Mouse (Mus musculus): ENCODE results near the gene Kif11. TPM values are rescaled to one million over a fixed set of nuclear protein-coding genes. Genes with fewer than 3 reads are reported as not detected.

Kif11 gene
- polyA plus RNA-seq, 1 experiment from 2014 or later: 39.6 TPM

- 15% methylated on average over 8 of the region's 8 CpGs for WGBS
- Histone ChIP-seq H3K4me1 (replicated peaks) (peaks cover 26% of the 10 kb centered on the region), H3K4me3 (peak overlapping the region; percentile 88), H3K4me2 (peak overlapping the region; percentile 66), H3K27me3 (no peaks in the 10 kb centered on the region), H3K9me3 (replicated peaks) (no peaks in the 10 kb centered on the region), H3K9ac (peak overlapping the region; percentile 62), H3K36me3 (no peaks in the 10 kb centered on the region), H3K27ac (no peak overlapping the region)
- ATAC-seq (replicated peaks; ENCODE audit: insufficient number of reproducible peaks, insufficient read depth, low FRiP score, low read depth): no peak
These were observed 1.3 kb downstream of the Kif11 start for GRCm38 (mm10) chr19:37377404-37377990.

GRCm38 (mm10) chr19:37378816-37379215 lies 2.6 kb downstream of the Kif11 start:
- H3K9me3 ChIP-seq (replicated peaks): no peaks in the 10 kb centered on the region
- H3K4me3 ChIP-seq: no peak overlapping the region
- no peak for ATAC-seq (replicated peaks; ENCODE audit: insufficient number of reproducible peaks, insufficient read depth, low FRiP score, low read depth)
- H3K4me1 ChIP-seq (replicated peaks): peaks cover 26% of the 10 kb centered on the region
- no peaks in the 10 kb centered on the region for H3K36me3 ChIP-seq
- no peaks in the 10 kb centered on the region for H3K27me3 ChIP-seq
- 0 out of 2 replicates have a peak overlapping the region, but pooled peaks have one; percentile 9 for H3K9ac ChIP-seq
- WGBS: 80% methylated on average over 6 of the region's 6 CpGs
- peak overlapping the region; percentile 34; the same call in 1 of the 2 replicates for H3K4me2 ChIP-seq
- no peak overlapping the region for H3K27ac ChIP-seq

- WGBS: 59% methylated on average over 3 of the region's 3 CpGs
- peaks cover 51% of the 10 kb centered on the region for H3K36me3 ChIP-seq
- no peak for ATAC-seq (replicated peaks; ENCODE audit: insufficient number of reproducible peaks, insufficient read depth, low FRiP score, low read depth)
These were observed 9.9 kb downstream of the Kif11 start for GRCm38 (mm10) chr19:37386126-37386525.

GRCm38 (mm10) chr19:37391869-37392268 lies 15.7 kb downstream of the Kif11 start:
- H3K36me3 ChIP-seq: peaks cover 62% of the 10 kb centered on the region
- H3K4me1 ChIP-seq (replicated peaks): no peaks in the 10 kb centered on the region
- 95% methylated on average over 3 of the region's 3 CpGs for WGBS
- no peak overlapping the region for H3K9ac ChIP-seq
- no peak overlapping the region for H3K4me3 ChIP-seq
- H3K27ac ChIP-seq: no peak overlapping the region
- H3K27me3 ChIP-seq: no peaks in the 10 kb centered on the region
- H3K4me2 ChIP-seq: no peak overlapping the region
- no peak for ATAC-seq (replicated peaks; ENCODE audit: insufficient number of reproducible peaks, insufficient read depth, low FRiP score, low read depth)
- no peaks in the 10 kb centered on the region for H3K9me3 ChIP-seq (replicated peaks)

More at GRCm38 (mm10) chr19:37386126-37386525, 9.9 kb downstream of the Kif11 start:
- peaks cover 3% of the 10 kb centered on the region; the same call in 1 of the 2 replicates for H3K4me1 ChIP-seq (replicated peaks)
- no peak overlapping the region for H3K4me3 ChIP-seq
- H3K4me2 ChIP-seq: no peak overlapping the region
- H3K9ac ChIP-seq: no peak overlapping the region
- no peaks in the 10 kb centered on the region for H3K9me3 ChIP-seq (replicated peaks)
- H3K27me3 ChIP-seq: no peaks in the 10 kb centered on the region
- H3K27ac ChIP-seq: no peak overlapping the region

- no peak overlapping the region for H3K4me3 ChIP-seq
- ATAC-seq (replicated peaks; ENCODE audit: insufficient number of reproducible peaks, insufficient read depth, low FRiP score, low read depth): no peak
- H3K4me2 ChIP-seq: no peak overlapping the region
- no peaks in the 10 kb centered on the region for H3K9me3 ChIP-seq (replicated peaks)
- no peak overlapping the region for H3K27ac ChIP-seq
- 95% methylated on average over 3 of the region's 3 CpGs for WGBS
- no peak overlapping the region for H3K9ac ChIP-seq
- no peaks in the 10 kb centered on the region for H3K4me1 ChIP-seq (replicated peaks)
- H3K36me3 ChIP-seq: peaks cover 60% of the 10 kb centered on the region
- H3K27me3 ChIP-seq: no peaks in the 10 kb centered on the region
These were observed 20.1 kb downstream of the Kif11 start for GRCm38 (mm10) chr19:37396279-37396678.

- no peak overlapping the region for H3K27ac ChIP-seq
- H3K9me3 ChIP-seq (replicated peaks): no peaks in the 10 kb centered on the region
- WGBS: 82% methylated on average over 6 of the region's 6 CpGs
- H3K4me3 ChIP-seq: no peak overlapping the region
- H3K4me1 ChIP-seq (replicated peaks): no peaks in the 10 kb centered on the region
- no peak overlapping the region for H3K9ac ChIP-seq
- ATAC-seq (replicated peaks; ENCODE audit: insufficient number of reproducible peaks, insufficient read depth, low FRiP score, low read depth): no peak
- H3K36me3 ChIP-seq: peaks cover 69% of the 10 kb centered on the region
- H3K27me3 ChIP-seq: no peaks in the 10 kb centered on the region
- H3K4me2 ChIP-seq: no peak overlapping the region
These were observed 24.7 kb downstream of the Kif11 start for GRCm38 (mm10) chr19:37400936-37401335.

GRCm38 (mm10) chr19:37418294-37418693 lies 42.1 kb downstream of the Kif11 start:
- H3K36me3 ChIP-seq: peaks cover 54% of the 10 kb centered on the region
- no peak overlapping the region for H3K4me2 ChIP-seq
- WGBS: 81% methylated on average over 4 of the region's 4 CpGs
- H3K27ac ChIP-seq: no peak overlapping the region
- no peak for ATAC-seq (replicated peaks; ENCODE audit: insufficient number of reproducible peaks, insufficient read depth, low FRiP score, low read depth)
- no peaks in the 10 kb centered on the region for H3K27me3 ChIP-seq
- H3K9ac ChIP-seq: no peak overlapping the region
- no peak overlapping the region for H3K4me3 ChIP-seq
- no peaks in the 10 kb centered on the region for H3K4me1 ChIP-seq (replicated peaks)
- no peaks in the 10 kb centered on the region for H3K9me3 ChIP-seq (replicated peaks)

- Histone ChIP-seq H3K36me3 (peaks cover 51% of the 10 kb centered on the region), H3K9ac (no peak overlapping the region), H3K9me3 (replicated peaks) (no peaks in the 10 kb centered on the region), H3K27ac (no peak overlapping the region), H3K4me2 (no peak overlapping the region), H3K4me3 (no peak overlapping the region), H3K27me3 (no peaks in the 10 kb centered on the region), H3K4me1 (replicated peaks) (no peaks in the 10 kb centered on the region)
- ATAC-seq (replicated peaks; ENCODE audit: insufficient number of reproducible peaks, insufficient read depth, low FRiP score, low read depth): no peak
- WGBS: 43% methylated on average over 3 of the region's 3 CpGs
These were observed 43.4 kb downstream of the Kif11 start for GRCm38 (mm10) chr19:37419613-37420012.

GRCm38 (mm10) chr19:37428589-37428988 lies 52.4 kb downstream of the Kif11 start:
- Histone ChIP-seq H3K9ac (no peak overlapping the region), H3K4me2 (no peak overlapping the region), H3K9me3 (replicated peaks) (no peaks in the 10 kb centered on the region), H3K4me1 (replicated peaks) (no peaks in the 10 kb centered on the region), H3K4me3 (no peak overlapping the region), H3K36me3 (peaks cover under 1% of the 10 kb centered on the region; the same call in 1 of the 2 replicates), H3K27me3 (peaks cover 55% of the 10 kb centered on the region), H3K27ac (no peak overlapping the region)
- ATAC-seq (replicated peaks; ENCODE audit: insufficient number of reproducible peaks, insufficient read depth, low FRiP score, low read depth): no peak
- 77% methylated on average over 5 of the region's 5 CpGs for WGBS

GRCm38 (mm10) chr19:37431139-37431756 lies 55.0 kb downstream of the Kif11 start:
- H3K27me3 ChIP-seq: peaks cover 78% of the 10 kb centered on the region
- no peaks in the 10 kb centered on the region for H3K36me3 ChIP-seq
- no peak overlapping the region for H3K9ac ChIP-seq
- no peaks in the 10 kb centered on the region for H3K9me3 ChIP-seq (replicated peaks)
- peaks cover 19% of the 10 kb centered on the region for H3K4me1 ChIP-seq (replicated peaks)
- no peak overlapping the region for H3K4me2 ChIP-seq
- no peak for ATAC-seq (replicated peaks; ENCODE audit: insufficient number of reproducible peaks, insufficient read depth, low FRiP score, low read depth)
- H3K27ac ChIP-seq: no peak overlapping the region
- WGBS: 83% methylated on average over 11 of the region's 11 CpGs
- no peak overlapping the region for H3K4me3 ChIP-seq

GRCm38 (mm10) chr19:37432868-37433570 lies 56.8 kb downstream of the Kif11 start:
- no peak for ATAC-seq (replicated peaks; ENCODE audit: insufficient number of reproducible peaks, insufficient read depth, low FRiP score, low read depth)
- Histone ChIP-seq H3K9ac (no peak overlapping the region), H3K4me2 (peak overlapping the region; percentile 83; the same call in 1 of the 2 replicates), H3K9me3 (replicated peaks) (no peaks in the 10 kb centered on the region), H3K27ac (no peak overlapping the region), H3K4me1 (replicated peaks) (peaks cover 22% of the 10 kb centered on the region), H3K27me3 (peaks cover 84% of the 10 kb centered on the region), H3K36me3 (no peaks in the 10 kb centered on the region), H3K4me3 (peak overlapping the region; percentile 71; the same call in 1 of the 2 replicates)
- WGBS: 25% methylated on average over 16 of the region's 16 CpGs

Measured in heart, embryonic 15.5 days (tissue).